9 mouse cellular contexts compared by ENCODE assay signal in the genomic region with DNA sequence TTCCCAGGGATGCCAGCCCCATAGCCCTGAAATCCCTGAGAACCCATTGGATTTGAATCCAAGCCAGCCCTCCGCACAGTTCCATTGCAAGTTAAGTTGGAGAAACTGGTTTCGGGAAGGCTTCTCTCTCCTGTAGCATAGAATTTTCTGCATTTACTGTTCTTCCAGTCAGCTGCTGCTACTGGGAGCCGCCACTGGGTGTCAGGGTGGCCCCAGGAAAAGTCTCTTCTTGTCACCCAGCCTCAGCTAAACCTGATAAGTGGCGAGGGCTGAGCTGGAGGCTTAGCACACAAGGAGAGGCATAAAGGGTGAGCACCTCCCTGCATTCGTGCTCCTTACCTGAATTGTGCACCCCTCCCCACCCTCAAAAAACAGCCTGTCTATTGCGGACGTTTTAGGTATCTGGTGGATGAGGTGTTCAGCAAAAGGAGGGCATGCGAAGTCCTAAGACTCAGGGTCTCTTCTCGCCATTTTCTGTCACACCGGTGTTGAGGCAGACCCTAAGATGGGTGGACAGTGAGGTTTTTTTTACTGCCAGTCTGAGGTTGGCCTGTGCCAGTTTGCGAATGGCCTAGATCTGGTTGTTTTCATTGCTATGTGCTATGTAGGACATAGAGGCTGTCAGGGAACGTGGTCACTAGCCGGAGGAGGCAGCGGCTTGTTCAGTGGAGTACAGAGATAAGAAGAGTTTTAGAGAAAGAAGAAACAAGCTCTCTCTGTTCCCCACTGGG. TPM values are rescaled to one million over a fixed set of nuclear protein-coding genes. Genes with fewer than 3 reads are reported as not detected.
DNase-seq lines count a peak whose midpoint lies in the region; ATAC-seq lines count a peak whose summit lies in the region.
"Had no signal": no experiment of that assay in that cellular context is flagged by ENCODE, and none has a peak within 500 bp of the region (broad histone marks: within the 10 kb centered on the region; RNA-seq: fewer than 3 reads in every experiment).

No protein-coding gene starts in this region.

- ATAC-seq in heart, embryonic 13.5 days (ENCODE audit: extremely low read depth, insufficient number of reproducible peaks, low FRiP score, low TSS enrichment): no peak

- H3K4me3 ChIP-seq in heart, embryonic 13.5 days: no peak overlapping the region
- H3K4me3 ChIP-seq: erythroblast, embryonic 14.5 days had no signal

- H3K9me3 ChIP-seq in heart, embryonic 13.5 days: no peaks in the 10 kb centered on the region

- 0 out of 2 replicates have a peak overlapping the region, but pooled peaks have one; percentile 19 for H3K9ac ChIP-seq in heart, embryonic 13.5 days

- peaks cover 30% of the 10 kb centered on the region for H3K27me3 ChIP-seq in heart, embryonic 13.5 days (replicated peaks)

- DNase-seq in thymus, postnatal 0 days (ENCODE audit: low spot score): peak; percentile 19
- DNase-seq in thymus, adult 18-20 months: no peak
- peak; percentile 78 to 81 for DNase-seq in cerebellum, postnatal 14 days
- DNase-seq in layer of hippocampus, adult 18-20 months (ENCODE audit: low spot score in 2 of 2): peak; percentile 61 to 82
- DNase-seq in lung, postnatal 4 days: peak; percentile 35 to 44
- DNase-seq in right cerebral cortex, postnatal 4 days: peak; percentile 66
- no peak for DNase-seq in gastrocnemius, adult 8-10 months (ENCODE audit: low spot score in 2 of 2)

- 36% methylated on average over 14 of the region's 14 CpGs for WGBS in heart, embryonic 13.5 days

- peak overlapping the region; percentile 2; the same call in 1 of the 2 replicates for H3K4me2 ChIP-seq in heart, embryonic 13.5 days

- H3K4me1 ChIP-seq in heart, embryonic 13.5 days: peaks cover 9% of the 10 kb centered on the region; the same call in 1 of the 2 replicates

- no peaks in the 10 kb centered on the region for H3K36me3 ChIP-seq in heart, embryonic 13.5 days

- no peak overlapping the region for H3K27ac ChIP-seq in heart, embryonic 13.5 days (replicated peaks)

RNA-seq across cellular contexts. Expression of gene Plekhb2, which starts 41.9 kb away (rescaled TPM):
- 40.8 and 41.6 TPM in 2 replicates for polyA plus RNA-seq in thymus, postnatal 0 days (2015; fragmentation: Nextera tagmentation; extraction: Ambion mirVana)
- polyA plus RNA-seq in heart, embryonic 13.5 days (2015; fragmentation: Nextera tagmentation; extraction: Ambion mirVana): 56.3 and 61.6 TPM in 2 replicates
- total RNA-seq in layer of hippocampus, adult 18-20 months (2021): 100 to 1,000 TPM; 214 to 227 TPM
- 10 to 100 TPM; 61.3 to 67.2 (median 62.5) TPM for total RNA-seq in gastrocnemius, adult 8-10 months (2022)

RNA-seq across cellular contexts. Expression of gene Fam168b, which starts 48.9 kb away (rescaled TPM):
- 52.4 and 55.2 TPM in 2 replicates for polyA plus RNA-seq in thymus, postnatal 0 days (2015; fragmentation: Nextera tagmentation; extraction: Ambion mirVana)
- polyA plus RNA-seq in heart, embryonic 13.5 days (2015; fragmentation: Nextera tagmentation; extraction: Ambion mirVana): 43.7 and 44.2 TPM in 2 replicates
- total RNA-seq in layer of hippocampus, adult 18-20 months (2021): 100 to 1,000 TPM; 227 to 236 TPM
- 10 to 100 TPM; 18.7 to 27.5 (median 21.0) TPM for total RNA-seq in gastrocnemius, adult 8-10 months (2022)

Comparison
In these comparisons a context has a peak if more than half of its experiments do, and no peak if none do; other contexts are left out.
1. DNase-seq: peak in thymus, postnatal 0 days (single experiment), cerebellum, postnatal 14 days (2 of 2), layer of hippocampus, adult 18-20 months (2 of 2), lung, postnatal 4 days (2 of 2) and right cerebral cortex, postnatal 4 days (single experiment); none in thymus, adult 18-20 months (0 of 2) and gastrocnemius, adult 8-10 months (0 of 2).
2. RNA of gene Fam168b, which starts 48.9 kb away (total RNA-seq): 227 to 236 TPM in layer of hippocampus, adult 18-20 months; 18.7 to 27.5 TPM in gastrocnemius, adult 8-10 months; every median in the first group is over 4 times any median in the second.